12 mouse cellular contexts compared by ENCODE assay signal in genomic region chr15:3228185-3228584, GRCm38 (mm10). TPM values are rescaled to one million over a fixed set of nuclear protein-coding genes. Genes with fewer than 3 reads are reported as not detected.
DNase-seq lines count a peak whose midpoint lies in the region; ATAC-seq and TF ChIP-seq lines count a peak whose summit lies in the region.
"Had no signal": no experiment of that assay in that cellular context is flagged by ENCODE, and none has a peak within 500 bp of the region (broad histone marks: within the 10 kb centered on the region; RNA-seq: fewer than 3 reads in every experiment).

No protein-coding gene starts in this region.

- H3K4me1 ChIP-seq in heart, embryonic 15.5 days (replicated peaks) = peaks cover 9% of the 10 kb centered on the region

- no peak for ATAC-seq in heart, embryonic 15.5 days (replicated peaks; ENCODE audit: insufficient number of reproducible peaks, insufficient read depth, low FRiP score, low read depth)

- intact Hi-C loops in left cerebral cortex, postnatal 25 days (cut with DNase I) = no loop called here

- no peak for TF ChIP-seq CTCF in layer of hippocampus, adult 2 months (conservative IDR thresholded peaks at IDR 0.05)

- H3K27ac ChIP-seq in layer of hippocampus, adult 2 months = peak overlapping the region; percentile 62
- peak overlapping the region; percentile 40; the same call in 1 of the 2 replicates for H3K27ac ChIP-seq in heart, embryonic 15.5 days
- H3K27ac ChIP-seq: heart, embryonic 13.5 days; midbrain, embryonic 10.5 days had no signal

- H3K4me3 ChIP-seq in layer of hippocampus, adult 2 months = no peak overlapping the region
- no peak overlapping the region for H3K4me3 ChIP-seq in heart, embryonic 15.5 days
- H3K4me3 ChIP-seq: heart, embryonic 13.5 days; midbrain, embryonic 10.5 days had no signal

- H3K9me3 ChIP-seq in heart, embryonic 15.5 days (replicated peaks) = no peaks in the 10 kb centered on the region
- H3K9me3 ChIP-seq: heart, embryonic 13.5 days; midbrain, embryonic 10.5 days had no signal

- H3K36me3 ChIP-seq in heart, embryonic 15.5 days = no peaks in the 10 kb centered on the region
- H3K36me3 ChIP-seq: heart, embryonic 13.5 days; midbrain, embryonic 10.5 days had no signal

- H3K4me2 ChIP-seq in heart, embryonic 15.5 days = no peak overlapping the region
- H3K4me2 ChIP-seq: heart, embryonic 13.5 days had no signal

- H3K9ac ChIP-seq in heart, embryonic 15.5 days = no peak overlapping the region
- H3K9ac ChIP-seq: heart, embryonic 13.5 days had no signal

- 52% methylated on average over 2 of the region's 2 CpGs for WGBS in heart, embryonic 15.5 days

- H3K27me3 ChIP-seq in heart, embryonic 15.5 days = no peaks in the 10 kb centered on the region
- H3K27me3 ChIP-seq: heart, embryonic 13.5 days had no signal

- DNase-seq in layer of hippocampus, adult 2 months (ENCODE audit: low spot score in 2 of 2) = no peak
- no peak for DNase-seq in layer of hippocampus, postnatal 36 days
- DNase-seq in kidney, postnatal 10 days = peak; percentile 49
- DNase-seq in lung, postnatal 4 days = peak; percentile 40 to 48
- no peak for DNase-seq in ovary, postnatal 10 days (ENCODE audit: low spot score)
- no peak for DNase-seq in cerebellum, postnatal 4 days (ENCODE audit: low spot score in 2 of 2)
- DNase-seq in left cerebral cortex, postnatal 25 days (ENCODE audit: low spot score in 2 of 2) = no peak
- DNase-seq: cerebellum, postnatal 25 days; layer of hippocampus, adult 9-11 months had no signal

RNA-seq across cellular contexts. Expression of gene Selenop, which starts 40.2 kb away (rescaled TPM):
- total RNA-seq in layer of hippocampus, adult 2 months (2021) = 100 to 1,000 TPM; 292 to 295 TPM
- total RNA-seq in layer of hippocampus, postnatal 36 days (2021) = 100 to 1,000 TPM; 304 to 338 TPM
- 162 and 165 TPM in 2 replicates for polyA plus RNA-seq in heart, embryonic 15.5 days (2015; fragmentation: Nextera tagmentation; extraction: Ambion mirVana)
- total RNA-seq in left cerebral cortex, postnatal 25 days (2021) = 100 to 1,000 TPM; 309 to 364 TPM

Comparison
In these comparisons a context has a peak if more than half of its experiments do, and no peak if none do; other contexts are left out.
1. DNase-seq: peak in kidney, postnatal 10 days (single experiment) and lung, postnatal 4 days (2 of 2); none in layer of hippocampus, adult 2 months (0 of 2), layer of hippocampus, postnatal 36 days (0 of 2), ovary, postnatal 10 days (single experiment), cerebellum, postnatal 4 days (0 of 2) and left cerebral cortex, postnatal 25 days (0 of 2).